12 mouse cellular contexts compared by ENCODE assay signal in genomic region chr2:155552949-155553354, GRCm38 (mm10). TPM values are rescaled to one million over a fixed set of nuclear protein-coding genes. Genes with fewer than 3 reads are reported as not detected.
DNase-seq lines count a peak whose midpoint lies in the region; ATAC-seq and TF ChIP-seq lines count a peak whose summit lies in the region.
"Had no signal": no experiment of that assay in that cellular context is flagged by ENCODE, and none has a peak within 500 bp of the region (broad histone marks: within the 10 kb centered on the region; RNA-seq: fewer than 3 reads in every experiment).

No protein-coding gene starts in this region.

- no peak for TF ChIP-seq CTCF in heart, postnatal 0 days (IDR thresholded peaks at IDR 0.05; ENCODE audit: low read depth)

- H3K4me2 ChIP-seq in heart, postnatal 0 days (ENCODE audit: low read depth, low read length): no peak overlapping the region
- H3K4me2 ChIP-seq in heart, embryonic 11.5 days: no peak overlapping the region
- H3K4me2 ChIP-seq: lung, embryonic 14.5 days had no signal

- H3K27me3 ChIP-seq in heart, postnatal 0 days (ENCODE audit: control insufficient read depth, insufficient read depth, low read length): no peaks in the 10 kb centered on the region
- no peaks in the 10 kb centered on the region for H3K27me3 ChIP-seq in heart, embryonic 11.5 days (ENCODE audit: control insufficient read depth, insufficient read depth, low read length)

- DNase-seq in heart, postnatal 0 days (ENCODE audit: low spot score): no peak
- no peak for DNase-seq in heart, adult 8-10 months (ENCODE audit: low spot score)
- peak; percentile 73 for DNase-seq in induced T-regulatory cell, adult 2 months (ENCODE audit: low read depth)
- DNase-seq in lung, postnatal 36 days: peak; percentile 56
- peak; percentile 78 for DNase-seq in thymus, postnatal 25 days
- DNase-seq in cerebellum, adult 18-20 months: no peak
- DNase-seq in gastrocnemius, adult 18-20 months (ENCODE audit: low spot score): no peak
- DNase-seq: kidney, postnatal 4 days; lung, embryonic 14.5 days had no signal

- TF ChIP-seq EP300 in heart, postnatal 0 days (IDR thresholded peaks at IDR 0.05; ENCODE audit: low read depth): no peak

- 0 out of 2 replicates have a peak, but pooled peaks cover 4% of the 10 kb centered on the region for H3K36me3 ChIP-seq in heart, postnatal 0 days (replicated peaks; ENCODE audit: control insufficient read depth, insufficient read depth, low read length)
- H3K36me3 ChIP-seq in heart, embryonic 11.5 days (ENCODE audit: control insufficient read depth, insufficient read depth, low read length): no peaks in the 10 kb centered on the region

- H3K27ac ChIP-seq in heart, postnatal 0 days (ENCODE audit: low read depth): peak overlapping the region; percentile 55; the same call in 1 of the 2 replicates
- no peak overlapping the region for H3K27ac ChIP-seq in heart, embryonic 11.5 days (ENCODE audit: low read depth, low read length)

- H3K9me3 ChIP-seq in heart, postnatal 0 days (replicated peaks; ENCODE audit: control insufficient read depth, low read length): no peaks in the 10 kb centered on the region
- H3K9me3 ChIP-seq in heart, embryonic 11.5 days (replicated peaks; ENCODE audit: control insufficient read depth, low read length): no peaks in the 10 kb centered on the region

- H3K4me3 ChIP-seq in heart, postnatal 0 days (ENCODE audit: low read depth, low read length): no peak overlapping the region
- H3K4me3 ChIP-seq in heart, embryonic 11.5 days (ENCODE audit: low read depth, low read length): no peak overlapping the region

- H3K9ac ChIP-seq in heart, postnatal 0 days (replicated peaks; ENCODE audit: low read depth, low read length): no peak overlapping the region
- H3K9ac ChIP-seq in heart, embryonic 11.5 days (ENCODE audit: low read depth, low read length): no peak overlapping the region
- H3K9ac ChIP-seq: lung, embryonic 14.5 days had no signal

- 0 out of 2 replicates have a peak, but pooled peaks cover 3% of the 10 kb centered on the region for H3K4me1 ChIP-seq in heart, postnatal 0 days (ENCODE audit: control insufficient read depth, insufficient read depth)
- no peaks in the 10 kb centered on the region for H3K4me1 ChIP-seq in heart, embryonic 11.5 days (ENCODE audit: control insufficient read depth, insufficient read depth, low read length)

- ATAC-seq in heart, postnatal 0 days (ENCODE audit: insufficient read depth, low read depth): no peak
- ATAC-seq in heart, embryonic 11.5 days (replicated peaks; ENCODE audit: insufficient number of reproducible peaks, low FRiP score, low TSS enrichment): no peak
- ATAC-seq: forebrain, embryonic 16.5 days had no signal

RNA-seq across cellular contexts. Expression of gene Ggt7, which starts 34.9 kb away (rescaled TPM):
- 2.9 and 4.7 TPM in 2 replicates for total RNA-seq in heart, postnatal 0 days (2014; rRNA removed; ENCODE audit: low replicate concordance)
- 0.81 and 0.98 TPM in 2 replicates for polyA plus RNA-seq in heart, postnatal 0 days (2015; fragmentation: Nextera tagmentation; extraction: Ambion mirVana)
- 1 to 10 TPM in 1 of 4 experiments, under 1 TPM in 3; 0.62 to 1.0 (median 0.85) TPM for total RNA-seq in heart, adult 8-10 months (2022)
- total RNA-seq in gastrocnemius, adult 18-20 months (2021): 1 to 10 TPM; 1.1 to 1.4 TPM
- polyA plus RNA-seq in heart, embryonic 11.5 days (2014; fragmentation: Nextera tagmentation; extraction: Ambion mirVana): 1.1 and 1.6 TPM in 2 replicates

RNA-seq across cellular contexts. Expression of gene Acss2, which starts 35.2 kb away (rescaled TPM):
- total RNA-seq in heart, postnatal 0 days (2014; rRNA removed; ENCODE audit: low replicate concordance): 40.5 and 47.9 TPM in 2 replicates
- 20.1 and 22.2 TPM in 2 replicates for polyA plus RNA-seq in heart, postnatal 0 days (2015; fragmentation: Nextera tagmentation; extraction: Ambion mirVana)
- 10 to 100 TPM; 30.9 to 37.7 (median 35.5) TPM for total RNA-seq in heart, adult 8-10 months (2022)
- 10 to 100 TPM; 24.7 to 47.8 TPM for total RNA-seq in gastrocnemius, adult 18-20 months (2021)
- 11.5 and 12.9 TPM in 2 replicates for polyA plus RNA-seq in heart, embryonic 11.5 days (2014; fragmentation: Nextera tagmentation; extraction: Ambion mirVana)

RNA-seq across cellular contexts. Expression of gene Gss, which starts 39.7 kb away (rescaled TPM):
- 32.5 and 52.3 TPM in 2 replicates for total RNA-seq in heart, postnatal 0 days (2014; rRNA removed; ENCODE audit: low replicate concordance)
- polyA plus RNA-seq in heart, postnatal 0 days (2015; fragmentation: Nextera tagmentation; extraction: Ambion mirVana): 24.8 and 25.9 TPM in 2 replicates
- 10 to 100 TPM; 14.2 to 15.6 (median 14.6) TPM for total RNA-seq in heart, adult 8-10 months (2022)
- 1 to 10 TPM; 5.2 to 6.2 TPM for total RNA-seq in gastrocnemius, adult 18-20 months (2021)
- polyA plus RNA-seq in heart, embryonic 11.5 days (2014; fragmentation: Nextera tagmentation; extraction: Ambion mirVana): 21.4 and 23.6 TPM in 2 replicates

RNA-seq across cellular contexts. Expression of gene Myh7b, which starts 58.1 kb away (rescaled TPM):
- 17.2 and 48.4 TPM in 2 replicates for total RNA-seq in heart, postnatal 0 days (2014; rRNA removed; ENCODE audit: low replicate concordance)
- polyA plus RNA-seq in heart, postnatal 0 days (2015; fragmentation: Nextera tagmentation; extraction: Ambion mirVana): 12.2 and 12.5 TPM in 2 replicates
- 10 to 100 TPM; 21.9 to 55.5 (median 33.1) TPM for total RNA-seq in heart, adult 8-10 months (2022)
- total RNA-seq in gastrocnemius, adult 18-20 months (2021): 1 to 10 TPM; 4.5 to 7.3 TPM
- 13.0 and 13.6 TPM in 2 replicates for polyA plus RNA-seq in heart, embryonic 11.5 days (2014; fragmentation: Nextera tagmentation; extraction: Ambion mirVana)
- total RNA-seq: monocyte, adult 5-6 weeks had no signal

Comparison
In these comparisons a context has a peak if more than half of its experiments do, and no peak if none do; other contexts are left out.
1. DNase-seq: peak in induced T-regulatory cell, adult 2 months (single experiment), lung, postnatal 36 days (single experiment) and thymus, postnatal 25 days (single experiment); none in heart, postnatal 0 days (single experiment), heart, adult 8-10 months (single experiment), cerebellum, adult 18-20 months (0 of 2) and gastrocnemius, adult 18-20 months (single experiment).